In genomic region chr12:17658521-17658920, GRCm38 (mm10) we compare ENCODE assay signal across 17 mouse cellular contexts. TPM values are rescaled to one million over a fixed set of nuclear protein-coding genes. Genes with fewer than 3 reads are reported as not detected.
DNase-seq lines count a peak whose midpoint lies in the region; ATAC-seq lines count a peak whose summit lies in the region.
"Had no signal": no experiment of that assay in that cellular context is flagged by ENCODE, and none has a peak within 500 bp of the region (broad histone marks: within the 10 kb centered on the region; RNA-seq: fewer than 3 reads in every experiment).

No protein-coding gene starts in this region.

- no peak for ATAC-seq in forebrain, embryonic 16.5 days
- no peak for ATAC-seq in heart, embryonic 11.5 days (replicated peaks; ENCODE audit: insufficient number of reproducible peaks, low FRiP score, low TSS enrichment)
- ATAC-seq: forebrain, embryonic 13.5 days; intestine, postnatal 0 days had no signal

- no peaks in the 10 kb centered on the region for H3K9me3 ChIP-seq in forebrain, embryonic 16.5 days (ENCODE audit: control insufficient read depth, low read length)
- H3K9me3 ChIP-seq in heart, embryonic 11.5 days (replicated peaks; ENCODE audit: control insufficient read depth, low read length), result no peaks in the 10 kb centered on the region
- H3K9me3 ChIP-seq: forebrain, embryonic 13.5 days had no signal

- peak; percentile 11 for DNase-seq in adrenal gland, adult 2 months
- no peak for DNase-seq in adrenal gland, postnatal 4 days (ENCODE audit: low spot score in 2 of 2)
- DNase-seq in kidney, postnatal 14 days, result peak; percentile 45
- no peak for DNase-seq in kidney, adult 18-20 months
- DNase-seq: cerebellum, adult 2 months; cerebellum, postnatal 10 days; gastrocnemius, adult 2 months; gastrocnemius, postnatal 25 days; heart, postnatal 10 days had no signal

- 0 out of 2 replicates have a peak overlapping the region, but pooled peaks have one; percentile 51 for H3K27ac ChIP-seq in brown adipose tissue, adult 24 weeks (replicated peaks; ENCODE audit: low read depth, low read length)
- peak overlapping the region; percentile 79 for H3K27ac ChIP-seq in macrophage
- H3K27ac ChIP-seq in forebrain, embryonic 16.5 days (ENCODE audit: low read length), result no peak overlapping the region
- no peak overlapping the region for H3K27ac ChIP-seq in heart, embryonic 11.5 days (ENCODE audit: low read depth, low read length)
- H3K27ac ChIP-seq: embryonic facial prominence, embryonic 10.5 days; forebrain, embryonic 13.5 days; gastrocnemius, adult 2 months; hindbrain, embryonic 14.5 days had no signal

- no peaks in the 10 kb centered on the region for H3K4me1 ChIP-seq in brown adipose tissue, adult 24 weeks (ENCODE audit: control insufficient read depth, insufficient read depth, insufficient read length, low read length)
- peaks cover 3% of the 10 kb centered on the region for H3K4me1 ChIP-seq in forebrain, embryonic 16.5 days (replicated peaks; ENCODE audit: control insufficient read depth, insufficient read depth, low read length)
- H3K4me1 ChIP-seq in heart, embryonic 11.5 days (ENCODE audit: control insufficient read depth, insufficient read depth, low read length), result peaks cover 5% of the 10 kb centered on the region

- H3K4me2 ChIP-seq in forebrain, embryonic 16.5 days (ENCODE audit: low read length), result no peak overlapping the region
- no peak overlapping the region for H3K4me2 ChIP-seq in heart, embryonic 11.5 days
- H3K4me2 ChIP-seq: forebrain, embryonic 13.5 days; hindbrain, embryonic 14.5 days had no signal

- no peak overlapping the region for H3K4me3 ChIP-seq in brown adipose tissue, adult 24 weeks (ENCODE audit: insufficient read depth, low read depth, low read length)
- no peak overlapping the region for H3K4me3 ChIP-seq in macrophage (ENCODE audit: inconsistent target)
- H3K4me3 ChIP-seq in forebrain, embryonic 16.5 days (replicated peaks; ENCODE audit: low read length), result no peak overlapping the region
- H3K4me3 ChIP-seq in heart, embryonic 11.5 days (ENCODE audit: low read depth, low read length), result no peak overlapping the region
- H3K4me3 ChIP-seq: embryonic facial prominence, embryonic 10.5 days; forebrain, embryonic 13.5 days; gastrocnemius, adult 2 months had no signal

- WGBS in macrophage (ENCODE audit: missing documents), result 83% methylated on average over 5 of the region's 5 CpGs
- 86% methylated on average over 5 of the region's 5 CpGs for WGBS in forebrain, embryonic 16.5 days
- 70% methylated on average over 5 of the region's 5 CpGs for WGBS in heart, embryonic 11.5 days (ENCODE audit: insufficient replicate concordance)

- H3K9ac ChIP-seq in forebrain, embryonic 16.5 days (replicated peaks; ENCODE audit: low read depth, low read length), result no peak overlapping the region
- no peak overlapping the region for H3K9ac ChIP-seq in heart, embryonic 11.5 days (ENCODE audit: low read depth, low read length)
- H3K9ac ChIP-seq: forebrain, embryonic 13.5 days; hindbrain, embryonic 14.5 days had no signal

- H3K79me2 ChIP-seq in macrophage (ENCODE audit: inconsistent target), result no peaks in the 10 kb centered on the region

- no peaks in the 10 kb centered on the region for H3K27me3 ChIP-seq in forebrain, embryonic 16.5 days (replicated peaks; ENCODE audit: control insufficient read depth, insufficient read depth, low read length)
- no peaks in the 10 kb centered on the region for H3K27me3 ChIP-seq in heart, embryonic 11.5 days (ENCODE audit: control insufficient read depth, insufficient read depth, low read length)
- H3K27me3 ChIP-seq: forebrain, embryonic 13.5 days had no signal

- no peaks in the 10 kb centered on the region for H3K36me3 ChIP-seq in macrophage (ENCODE audit: inconsistent target)
- H3K36me3 ChIP-seq in forebrain, embryonic 16.5 days (ENCODE audit: control insufficient read depth, insufficient read depth), result no peaks in the 10 kb centered on the region
- no peaks in the 10 kb centered on the region for H3K36me3 ChIP-seq in heart, embryonic 11.5 days (ENCODE audit: control insufficient read depth, insufficient read depth, low read length)
- H3K36me3 ChIP-seq: embryonic facial prominence, embryonic 10.5 days had no signal

RNA-seq across cellular contexts. Expression of gene Hpcal1, which starts 32.1 kb away (rescaled TPM):
- total RNA-seq in adrenal gland, adult 2 months (2021), result 10 to 100 TPM; 24.2 to 26.0 TPM
- polyA plus RNA-seq in adrenal gland, adult 2 months (2012; rRNA removed), result 31.7 and 33.5 TPM in 2 replicates
- total RNA-seq in adrenal gland, postnatal 4 days (2021), result 10 to 100 TPM; 30.1 to 34.5 TPM
- polyA plus RNA-seq in brown adipose tissue, adult 24 weeks (2012; ENCODE audit: insufficient read depth, insufficient read length, missing spikeins), result 7.2 and 8.0 TPM in 2 replicates
- total RNA-seq in macrophage (2018; cell fraction: chromatin; rRNA removed), result 10 to 100 TPM in 25 of 26 experiments, 1 to 10 TPM in 1; 7.3 to 55.5 (median 28.3) TPM
- 100 to 1,000 TPM; 125 to 174 (median 149) TPM for total RNA-seq in macrophage (2018; cell fraction: cytosol; rRNA removed)
- 100 to 1,000 TPM in 4 of 26 experiments, 10 to 100 TPM in 22; 40.3 to 121 (median 76.1) TPM for total RNA-seq in macrophage (2018; cell fraction: nucleus; rRNA removed)
- polyA plus RNA-seq in macrophage (2018), result 131 to 142 TPM (median 142 TPM) in 3 replicates
- polyA plus RNA-seq in forebrain, embryonic 16.5 days (2015; fragmentation: Nextera tagmentation; extraction: Ambion mirVana), result 34.6 and 47.1 TPM in 2 replicates
- 22.1 and 22.9 TPM in 2 replicates for polyA plus RNA-seq in heart, embryonic 11.5 days (2014; fragmentation: Nextera tagmentation; extraction: Ambion mirVana)

Comparison
In these comparisons a context has a peak if more than half of its experiments do, and no peak if none do; other contexts are left out.
1. DNase-seq: peak in adrenal gland, adult 2 months (single experiment) and kidney, postnatal 14 days (single experiment); none in adrenal gland, postnatal 4 days (0 of 2) and kidney, adult 18-20 months (single experiment).
2. H3K27ac ChIP-seq: peak in brown adipose tissue, adult 24 weeks (single experiment) and macrophage (single experiment); none in forebrain, embryonic 16.5 days (single experiment) and heart, embryonic 11.5 days (single experiment).